Mouse (Mus musculus) bone marrow macrophage, adult 2 months (primary cell): Measurements from ENCODE around the gene Prkcz.

Experiments used
- CTCF ChIP-seq: IDR thresholded peaks from 2 replicates; pipeline ENCODE4 v1.5.1; 2012; ENCODE audit warnings: low read depth, mild to moderate bottlenecking, low read length, moderate library complexity
- POLR2A ChIP-seq: IDR thresholded peaks from 2 replicates; pipeline ENCODE4 v1.6.1; 2012; ENCODE audit warnings: mild to moderate bottlenecking, low read depth, low read length, borderline replicate concordance

DNA sequence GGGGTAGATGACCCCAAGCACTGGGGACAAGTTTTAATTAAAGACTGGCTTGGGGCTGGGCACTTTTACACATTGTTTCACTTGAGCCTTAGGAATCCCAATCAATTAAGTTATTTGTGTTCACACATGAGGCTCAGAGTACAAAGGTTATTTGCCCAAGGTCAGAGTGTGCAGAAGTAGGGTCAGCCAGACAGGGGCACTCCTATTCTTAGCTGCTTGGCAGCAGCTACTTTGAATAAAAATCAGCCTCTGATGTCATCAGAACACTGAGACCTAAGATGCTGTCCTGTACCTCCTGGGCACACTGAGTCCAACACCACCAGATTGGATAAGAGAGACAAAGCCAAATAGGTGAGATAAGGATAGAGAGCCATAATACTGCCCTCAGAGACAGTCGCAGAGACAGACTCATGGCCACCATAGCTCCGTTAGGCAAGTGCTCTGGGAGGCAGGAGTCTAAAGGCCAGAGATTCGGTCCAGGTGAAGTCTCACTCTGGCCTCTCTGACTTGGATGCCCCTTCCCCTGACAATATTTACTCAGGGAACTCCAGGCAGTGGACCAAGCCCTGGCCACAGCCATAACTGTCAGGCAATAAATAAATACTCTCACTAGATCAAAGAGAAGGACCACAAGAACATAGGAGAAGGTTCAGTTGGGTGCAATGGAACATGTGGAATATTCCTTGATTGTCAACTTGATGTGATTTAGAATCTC is 37.9 kb downstream of the Prkcz start:
- TF ChIP-seq CTCF = no peak
- no peak for TF ChIP-seq POLR2A
